Mouse (Mus musculus) lung, postnatal 25 days (tissue): Measurements from ENCODE around the gene Klhdc8b.

Source experiments
- DNase-seq: peaks from one replicate; pipeline ENCODE4 v3.0.0; 2022; ENCODE audit warnings: low spot score

Gene Klhdc8b

GRCm38 (mm10) chr9:108481520-108482210 is 20.3 kb upstream of the Klhdc8b start:
- no peak for DNase-seq

DNA sequence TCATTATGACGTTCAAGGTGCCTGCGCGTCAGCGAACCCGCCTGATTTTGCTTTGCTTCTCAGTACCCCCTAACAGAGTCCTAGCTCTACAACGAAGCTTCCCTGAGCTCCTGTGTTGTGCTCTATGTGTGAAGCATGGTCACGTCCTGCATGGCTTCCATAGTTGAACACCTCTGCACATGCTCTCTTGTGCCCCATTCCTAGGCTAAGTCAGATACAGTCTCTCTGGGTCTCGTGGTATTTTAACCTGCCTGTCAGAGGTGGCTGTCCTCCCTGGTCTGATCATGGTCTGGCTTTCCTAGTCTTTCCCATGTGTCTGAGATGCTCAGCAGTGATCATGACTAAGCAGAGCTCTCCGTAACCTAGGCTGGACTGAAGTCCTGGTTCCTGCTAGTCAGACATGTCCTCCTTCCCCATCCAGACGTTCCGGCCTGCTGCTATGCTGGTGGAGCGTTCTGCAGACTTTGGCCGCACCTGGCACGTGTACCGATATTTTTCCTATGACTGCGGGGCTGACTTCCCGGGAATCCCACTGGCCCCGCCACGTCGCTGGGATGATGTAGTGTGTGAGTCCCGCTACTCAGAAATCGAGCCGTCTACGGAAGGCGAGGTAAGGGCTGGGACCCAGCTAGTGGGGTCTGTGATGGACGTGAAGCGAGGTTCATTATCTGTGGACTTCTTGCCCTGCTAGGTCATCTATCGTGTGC is 19.6 kb upstream of the Klhdc8b start:
- no peak for DNase-seq

- DNase-seq, result peak; percentile 80
These were observed 18.5 kb upstream of the Klhdc8b start, which contains the start of gene Lamb2 for GRCm38 (mm10) chr9:108479721-108480351. Lamb2 (plus strand) TSS chr9:108479736.

DNA sequence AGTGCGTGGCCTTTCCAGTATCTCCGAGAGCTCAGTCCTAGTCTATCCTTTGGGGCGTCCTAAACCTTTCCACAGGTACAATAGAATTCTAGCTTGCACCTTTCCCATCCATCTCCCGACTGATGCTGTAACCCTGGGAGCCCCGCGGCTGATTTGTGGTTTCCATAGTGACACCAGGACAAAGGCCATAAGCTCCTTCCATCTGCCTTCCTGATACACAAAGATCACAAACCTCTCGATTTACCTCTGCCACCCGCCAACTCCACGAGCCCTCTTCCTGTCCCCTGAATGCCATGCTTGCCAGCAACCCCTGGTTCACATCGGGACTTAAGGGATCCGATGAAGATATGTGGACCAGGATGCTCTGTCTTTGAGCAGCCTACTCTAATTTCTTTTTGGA is 17.9 kb upstream of the Klhdc8b start:
- DNase-seq, result no peak

DNA sequence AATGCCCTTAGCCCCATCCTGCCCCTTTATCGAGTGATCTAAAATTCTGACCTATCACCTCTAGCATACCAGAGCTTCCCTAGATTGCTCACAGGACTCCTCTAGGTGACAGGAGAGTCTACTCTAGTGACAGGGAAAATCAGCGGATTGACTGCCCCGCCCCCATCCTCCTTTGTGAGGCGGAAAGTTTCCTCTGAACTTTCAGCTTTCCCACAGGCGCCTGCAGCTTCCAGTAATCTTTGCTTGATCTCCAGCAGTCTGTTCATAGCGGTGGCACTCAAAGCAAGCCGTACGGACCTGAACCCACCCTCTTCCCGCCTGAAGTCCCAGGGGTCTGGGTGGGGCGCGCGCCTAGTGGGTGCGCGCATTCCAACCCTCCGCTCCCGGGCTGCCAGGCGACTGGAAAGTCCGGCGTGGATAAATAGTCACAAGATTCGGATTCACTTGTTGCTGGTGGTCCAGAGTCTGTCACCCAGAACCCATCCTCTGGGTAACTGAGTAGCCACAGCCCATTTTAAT is 17.3 kb upstream of the Klhdc8b start:
- peak; percentile 84 for DNase-seq

GRCm38 (mm10) chr9:108474528-108474927 is 13.1 kb upstream of the Klhdc8b start:
- no peak for DNase-seq

DNA sequence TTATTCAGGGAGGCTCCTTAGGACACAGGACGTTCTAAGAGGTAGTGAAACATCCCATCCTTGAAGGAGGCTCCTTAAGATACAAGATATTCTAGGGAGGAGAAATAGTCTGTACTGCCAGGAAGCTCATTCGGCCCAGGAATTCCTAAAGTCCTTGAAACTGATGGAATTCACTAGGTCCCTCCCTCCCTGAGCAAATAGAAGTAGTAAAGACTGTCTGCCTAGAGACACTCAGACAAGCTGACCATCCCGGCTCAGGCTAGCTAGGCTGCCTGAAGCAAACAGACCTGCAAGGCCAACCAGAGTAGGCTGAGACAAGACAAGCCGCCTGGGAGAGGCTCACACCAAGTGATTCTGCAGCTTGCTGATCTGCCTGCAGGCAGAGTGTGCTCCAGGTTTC is 8.5 kb upstream of the Klhdc8b start:
- no peak for DNase-seq

GRCm38 (mm10) chr9:108469430-108469829 is 8.0 kb upstream of the Klhdc8b start:
- no peak for DNase-seq

DNA sequence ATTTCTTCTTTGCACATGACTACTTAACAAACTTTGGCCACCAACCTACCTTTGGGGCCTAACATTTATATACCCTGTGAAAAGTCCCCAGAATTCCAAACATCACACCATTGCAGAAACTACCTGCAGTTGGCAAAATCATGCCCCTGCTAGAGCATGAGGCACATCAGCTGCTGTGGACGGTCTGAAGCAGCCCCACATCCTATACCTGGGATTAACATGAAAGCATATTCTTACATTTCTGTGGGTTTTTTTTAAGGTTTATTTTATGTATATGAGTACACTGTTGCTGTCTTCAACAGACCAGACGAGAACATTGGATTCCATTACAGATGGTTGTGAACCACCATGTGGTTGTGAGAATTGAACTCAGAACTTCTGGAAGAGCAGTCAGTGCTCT is 4.8 kb upstream of the Klhdc8b start:
- no peak for DNase-seq

DNA sequence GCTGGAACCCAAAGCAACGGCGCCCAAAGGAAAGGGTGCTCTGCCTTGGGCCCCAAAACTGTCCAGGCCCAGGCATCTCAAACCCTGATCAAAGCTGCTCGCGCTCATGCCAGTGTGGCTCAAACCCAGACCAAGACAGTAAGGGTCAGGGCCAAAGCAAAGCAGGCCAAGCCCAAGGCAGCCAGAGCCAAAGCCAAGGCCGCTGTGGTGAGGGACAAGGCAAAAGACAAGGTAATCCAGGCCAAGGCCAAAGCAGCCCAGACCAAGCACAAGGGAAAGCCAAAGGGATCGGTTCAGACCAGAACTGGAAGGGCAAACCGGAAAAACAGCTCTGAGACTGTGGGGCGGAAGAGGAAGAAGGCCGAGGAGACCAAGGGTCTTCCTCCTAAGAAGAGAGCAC is 2.3 kb upstream of the Klhdc8b start:
- DNase-seq, result no peak

DNA sequence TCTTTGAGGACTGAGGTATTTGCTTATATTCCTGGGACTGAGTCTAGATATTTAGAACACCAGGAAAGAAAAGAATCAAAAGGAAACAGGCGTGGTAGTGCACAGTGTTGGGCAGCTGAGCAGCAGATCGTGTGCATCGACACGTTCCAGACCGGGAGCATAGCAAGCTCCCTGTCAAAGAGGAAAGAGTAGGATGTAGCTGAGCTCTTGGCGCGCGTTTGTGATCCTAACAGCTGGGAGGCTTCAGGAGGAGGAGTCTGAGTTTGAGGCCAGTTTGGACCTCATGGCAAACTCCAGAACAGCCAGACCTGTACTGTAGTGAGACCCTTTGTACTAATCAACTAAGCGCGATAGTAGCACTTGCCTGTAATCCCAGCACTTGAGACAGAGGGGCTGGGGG is 811 bp upstream of the Klhdc8b start:
- peak; percentile 34 for DNase-seq

GRCm38 (mm10) chr9:108461675-108462074 is 294 bp upstream of the Klhdc8b start:
- DNase-seq, result no peak

DNA sequence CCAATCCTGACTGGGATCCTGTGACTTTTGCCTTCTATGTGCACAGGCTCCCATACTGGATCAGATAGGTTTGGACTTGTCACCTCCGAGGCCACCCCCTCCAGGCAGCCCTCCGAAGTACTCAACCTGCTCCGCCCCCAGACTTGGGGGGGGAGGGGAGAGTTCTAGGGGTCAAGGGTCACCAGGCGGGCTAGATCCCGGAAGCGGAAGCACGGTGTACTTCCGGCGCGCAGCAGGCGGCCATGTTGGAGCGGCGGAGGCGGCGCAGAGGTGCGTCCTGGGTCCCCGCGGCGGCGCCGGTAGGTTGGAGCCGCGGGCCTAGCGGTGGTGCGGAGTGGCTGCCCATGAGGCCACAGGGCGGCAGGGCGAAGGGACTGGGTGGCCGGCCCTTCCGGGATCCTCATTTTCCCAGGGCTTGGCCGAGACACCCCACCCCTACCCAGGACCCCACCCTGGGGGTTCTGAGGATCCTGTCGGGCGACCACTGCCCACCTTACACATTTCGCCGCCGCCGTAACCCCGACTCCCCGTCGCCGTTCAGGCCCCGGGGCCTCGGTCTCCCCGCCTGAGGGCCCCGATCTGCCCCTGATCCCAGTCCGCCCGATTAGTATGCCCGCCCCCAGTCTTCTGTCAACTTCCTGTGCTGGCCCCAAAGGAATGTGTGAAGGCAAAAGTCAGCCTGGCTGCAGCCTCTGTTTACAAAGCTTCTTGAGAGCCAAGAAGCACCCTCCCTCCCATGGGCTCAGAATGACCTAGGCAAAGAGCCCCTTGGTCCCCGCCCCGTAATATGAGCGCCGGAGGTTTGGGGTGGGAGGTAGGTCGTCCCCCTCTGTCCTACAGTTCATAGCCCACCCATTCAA is 832 bp downstream of the Klhdc8b start, which contains the start of gene Ccdc71:
Ccdc71 (plus strand) TSS at position 209 of the 860 bp plus-strand sequence.
- DNase-seq, result peak; percentile 86

DNA sequence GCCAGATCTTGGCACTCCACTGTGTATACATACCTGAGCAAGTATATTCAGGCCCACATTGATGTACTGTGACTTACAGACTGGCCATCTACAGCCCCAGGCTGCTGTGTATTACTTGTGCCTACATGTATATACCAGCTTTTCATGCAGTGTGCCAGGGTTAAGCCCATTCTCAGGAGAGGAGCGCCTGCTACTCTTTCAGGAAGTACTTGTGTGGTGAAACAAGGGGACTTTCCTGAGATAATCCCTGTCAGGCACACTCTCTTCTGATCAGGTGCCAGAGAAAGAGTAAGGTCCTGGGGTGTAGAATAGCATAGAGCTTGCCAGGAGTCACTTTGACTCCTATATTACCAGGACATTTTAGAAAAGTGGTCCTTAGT is 1.5 kb downstream of the Klhdc8b start:
- peak; percentile 6 for DNase-seq

DNA sequence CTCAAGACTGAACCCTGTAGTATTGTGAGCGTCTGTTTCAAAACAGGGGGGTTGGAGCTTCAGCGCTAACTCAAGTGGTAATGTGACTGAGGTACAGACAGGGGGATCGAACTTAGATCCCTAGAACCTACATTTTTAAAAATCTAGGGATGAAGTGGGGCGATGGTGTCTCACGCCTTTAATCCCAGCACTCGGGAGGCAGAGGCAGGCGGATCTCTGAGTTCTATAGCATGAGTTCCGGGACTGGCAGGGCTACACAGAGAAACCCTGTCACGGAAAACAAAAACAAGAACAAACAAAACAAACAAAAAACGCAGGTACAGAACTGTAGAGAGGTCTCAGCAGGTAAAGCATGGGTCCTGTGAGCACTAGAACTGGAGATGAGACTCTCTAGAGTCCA is 4.4 kb downstream of the Klhdc8b start:
- DNase-seq, result no peak

DNA sequence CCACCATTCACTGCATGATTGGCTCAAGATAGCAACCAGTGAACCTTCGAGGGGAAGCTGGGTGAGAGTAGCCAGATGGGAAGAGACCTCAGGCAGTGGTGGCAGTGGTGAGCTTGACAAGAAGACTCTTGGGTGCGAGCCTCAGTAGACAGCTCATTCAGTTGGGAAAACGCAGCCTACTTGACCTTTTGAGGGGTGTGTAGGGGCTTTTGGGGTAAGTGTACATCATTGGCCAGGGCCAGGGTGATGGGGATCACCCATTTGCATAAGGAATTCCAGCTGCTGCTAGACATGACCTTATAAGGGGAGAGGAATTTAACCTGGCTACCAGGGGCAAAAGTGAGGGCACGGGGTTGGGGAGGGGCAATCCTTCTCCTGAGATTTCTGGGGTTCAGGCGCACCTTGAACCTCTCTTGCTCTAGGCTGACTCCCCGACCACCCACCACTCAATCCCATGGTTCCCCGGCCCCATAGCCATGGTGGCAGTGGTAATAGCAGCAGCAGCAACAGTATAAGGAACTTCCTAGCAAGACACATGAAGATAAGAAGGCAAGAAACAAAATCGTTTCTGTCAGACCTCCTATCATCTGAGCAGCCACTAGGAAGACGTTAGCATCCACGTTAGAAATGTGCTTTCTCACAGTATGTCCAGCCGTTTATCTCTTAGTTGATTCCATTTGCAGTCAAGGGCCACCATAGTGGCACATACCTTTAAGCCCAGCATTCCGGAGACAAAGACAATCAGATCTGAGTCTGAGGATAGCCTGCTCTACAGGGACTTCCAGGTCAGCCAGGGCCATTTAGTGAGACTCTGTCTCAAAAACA is 5.4 kb downstream of the Klhdc8b start:
- DNase-seq, result no peak

GRCm38 (mm10) chr9:108454429-108454828 is 7.0 kb downstream of the Klhdc8b start:
- no peak for DNase-seq

GRCm38 (mm10) chr9:108453458-108453857 is 7.9 kb downstream of the Klhdc8b start:
- no peak for DNase-seq

- no peak for DNase-seq
These were observed 8.5 kb downstream of the Klhdc8b start for GRCm38 (mm10) chr9:108452911-108453310.

DNA sequence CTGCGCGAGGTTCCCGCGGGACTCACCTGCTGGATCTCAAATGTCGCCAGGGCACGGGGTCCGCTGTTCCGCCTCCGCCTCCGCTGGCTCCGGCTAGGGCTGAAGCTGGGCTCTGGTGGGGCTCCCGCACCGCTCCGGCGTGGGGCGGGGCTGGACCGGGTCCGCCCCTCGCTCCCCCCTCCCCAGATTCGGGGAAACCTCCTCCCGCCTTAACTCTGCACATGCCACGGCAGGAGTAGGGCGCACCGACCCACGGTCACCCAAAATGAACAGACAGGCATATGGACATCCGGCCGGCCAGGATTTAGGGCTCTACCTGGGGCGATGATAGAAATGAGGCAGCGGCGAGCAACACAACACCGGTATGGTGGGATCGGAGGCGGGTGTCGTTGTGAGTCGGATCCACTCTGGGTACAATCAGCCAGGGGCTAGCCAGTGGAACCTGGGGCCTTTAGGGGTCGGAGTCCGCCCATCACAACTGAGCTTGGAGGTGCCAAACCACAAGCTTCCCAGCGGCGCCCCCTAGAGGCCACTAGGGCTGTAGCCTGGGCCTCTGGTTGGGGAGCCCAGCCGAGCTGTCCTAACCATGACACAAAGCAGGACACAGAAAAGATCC is 9.0 kb downstream of the Klhdc8b start:
- peak; percentile 86 for DNase-seq
